Mouse (Mus musculus) gastrocnemius, postnatal 4 days (tissue): Measurements from ENCODE around the gene Dvl3. TPM values are rescaled to one million over a fixed set of nuclear protein-coding genes. Genes with fewer than 3 reads are reported as not detected.

Experiments used
- DNase-seq, 2 experiments: peaks; one replicate each; pipeline ENCODE4 v3.0.0; 2021 to 2022; ENCODE audit warnings: low spot score in 2 of 2, mixed read lengths in 2 of 2
- total RNA-seq, 2 experiments: library from RNA; stranded (reverse); gene quantifications; 2 replicates each; pipeline ENCODE4 v1.2.3; 2021

Gene Dvl3
- total RNA-seq, 2 experiments from 2014 or later, result 60.7 to 63.6 TPM

- no peak for DNase-seq
These were observed 22.9 kb downstream of the Dvl3 start for GRCm38 (mm10) chr16:20539649-20540048.

GRCm38 (mm10) chr16:20540438-20540837 lies 23.7 kb downstream of the Dvl3 start:
- DNase-seq, result no peak

- DNase-seq, result no peak
These were observed 28.9 kb downstream of the Dvl3 start for GRCm38 (mm10) chr16:20545696-20546095.

GRCm38 (mm10) chr16:20547423-20547822 lies 30.6 kb downstream of the Dvl3 start:
- DNase-seq, result no peak

GRCm38 (mm10) chr16:20548096-20548948 lies 31.5 kb downstream of the Dvl3 start, which contains the start of gene Abcf3:
TSS of gene Abcf3 (plus strand) at chr16:20548577.
- peak; percentile 92 to 97 for DNase-seq

- DNase-seq, result no peak
These were observed 32.4 kb downstream of the Dvl3 start for GRCm38 (mm10) chr16:20549161-20549560.

GRCm38 (mm10) chr16:20551691-20552090 lies 34.9 kb downstream of the Dvl3 start:
- DNase-seq, result no peak

- no peak for DNase-seq
These were observed 35.8 kb downstream of the Dvl3 start for GRCm38 (mm10) chr16:20552594-20552993.

GRCm38 (mm10) chr16:20555000-20555399 lies 38.2 kb downstream of the Dvl3 start:
- no peak for DNase-seq

GRCm38 (mm10) chr16:20557381-20557780 lies 40.6 kb downstream of the Dvl3 start:
- no peak for DNase-seq

GRCm38 (mm10) chr16:20565075-20565474 lies 48.3 kb downstream of the Dvl3 start:
- no peak for DNase-seq

Other genes starting within 250 kb of the Dvl3 start
- gene Parl, start 214.6 kb upstream of the Dvl3 start, total RNA-seq, result 10 to 100 TPM; 75.2 to 85.9 TPM
- gene Cyp2ab1, start 191.6 kb upstream of the Dvl3 start, total RNA-seq, result under 1 TPM in 1 of 2 experiments, not detected in 1; 0.34 TPM
- gene Abcc5, start 90.6 kb upstream of the Dvl3 start, total RNA-seq, result 10 to 100 TPM; 59.3 to 70.1 TPM
- gene Eif2b5, start 18.2 kb upstream of the Dvl3 start, total RNA-seq, result 10 to 100 TPM; 46.3 to 51.8 TPM
- 100 to 1,000 TPM; 234 to 258 TPM for gene Ap2m1, start 18.5 kb downstream of the Dvl3 start, total RNA-seq
- 10 to 100 TPM; 54.1 to 55.7 TPM for gene Abcf3, start 31.6 kb downstream of the Dvl3 start, total RNA-seq
- gene Vwa5b2, start 72.5 kb downstream of the Dvl3 start, total RNA-seq, result under 1 TPM; 0.05 to 0.66 TPM
- gene Eef1akmt4, start 94.6 kb downstream of the Dvl3 start, total RNA-seq, result 1 to 10 TPM; 8.2 to 8.8 TPM
- gene Gm49333, start 94.6 kb downstream of the Dvl3 start, total RNA-seq, result not detected
- 10 to 100 TPM in 1 of 2 experiments, 1 to 10 TPM in 1; 8.7 to 11.0 TPM for gene Alg3, start 94.8 kb downstream of the Dvl3 start, total RNA-seq
- gene Camk2n2, start 104.3 kb downstream of the Dvl3 start, total RNA-seq, result 1 to 10 TPM; 2.1 to 2.3 TPM
- 1 to 10 TPM in 1 of 2 experiments, under 1 TPM in 1; 0.74 to 2.4 TPM for gene Ece2, start 112.8 kb downstream of the Dvl3 start, total RNA-seq
- gene Psmd2, start 134.7 kb downstream of the Dvl3 start, total RNA-seq, result 100 to 1,000 TPM; 179 to 195 TPM
- 100 to 1,000 TPM; 329 to 339 TPM for gene Eif4g1, start 151.3 kb downstream of the Dvl3 start, total RNA-seq
- 10 to 100 TPM; 40.5 to 44.9 TPM for gene Fam131a, start 176.3 kb downstream of the Dvl3 start, total RNA-seq
- 10 to 100 TPM; 20.1 to 20.6 TPM for gene Polr2h, start 200.7 kb downstream of the Dvl3 start, total RNA-seq
- gene Clcn2, start 200.8 kb downstream of the Dvl3 start, total RNA-seq, result 1 to 10 TPM; 4.5 to 4.9 TPM
- gene Chrd, start 216.1 kb downstream of the Dvl3 start, total RNA-seq, result 10 to 100 TPM; 10.6 to 10.7 TPM
- 1 to 10 TPM; 1.5 to 1.7 TPM for gene Thpo, start 217.5 kb downstream of the Dvl3 start, total RNA-seq